Mouse (Mus musculus): ENCODE data around the gene Tigit. TPM values are rescaled to one million over a fixed set of nuclear protein-coding genes. Genes with fewer than 3 reads are reported as not detected.

The Tigit gene
- polyA plus RNA-seq, 1 experiment from 2014 or later: not detected

GRCm38 (mm10) chr16:43619277-43619676 is 44.7 kb downstream of the Tigit start:
- no peak overlapping the region for H3K4me2 ChIP-seq (ENCODE audit: low read length)
- no peak overlapping the region for H3K4me3 ChIP-seq (replicated peaks; ENCODE audit: low read depth, low read length)
- H3K27ac ChIP-seq: no peak overlapping the region
- H3K4me1 ChIP-seq (replicated peaks; ENCODE audit: insufficient read depth, low read length): peaks cover 14% of the 10 kb centered on the region; the same call in 1 of the 2 replicates
- H3K36me3 ChIP-seq (ENCODE audit: insufficient read depth, low read length): 0 out of 2 replicates have a peak, but pooled peaks cover 4% of the 10 kb centered on the region
- no peak for TF ChIP-seq CTCF (IDR thresholded peaks at IDR 0.05; ENCODE audit: low read depth)
- H3K9ac ChIP-seq (ENCODE audit: low read depth, low read length): no peak overlapping the region
- ATAC-seq (replicated peaks; ENCODE audit: low FRiP score, low read depth): peak; percentile 68; the same call in 1 of the 2 replicates
- DNase-seq (ENCODE audit: low spot score): peak; percentile 23
- 41% methylated on average over 6 of the region's 6 CpGs for WGBS
- no peaks in the 10 kb centered on the region for H3K9me3 ChIP-seq (replicated peaks; ENCODE audit: low read length)
- no peaks in the 10 kb centered on the region for H3K27me3 ChIP-seq (ENCODE audit: insufficient read depth, low read length)

GRCm38 (mm10) chr16:43618286-43618685 is 45.7 kb downstream of the Tigit start:
- H3K4me3 ChIP-seq (replicated peaks; ENCODE audit: low read depth, low read length): no peak overlapping the region
- no peak for ATAC-seq (replicated peaks; ENCODE audit: low FRiP score, low read depth)
- H3K36me3 ChIP-seq (ENCODE audit: insufficient read depth, low read length): 0 out of 2 replicates have a peak, but pooled peaks cover 4% of the 10 kb centered on the region
- no peak overlapping the region for H3K27ac ChIP-seq
- H3K4me1 ChIP-seq (replicated peaks; ENCODE audit: insufficient read depth, low read length): peaks cover 16% of the 10 kb centered on the region; the same call in 1 of the 2 replicates
- no peak overlapping the region for H3K4me2 ChIP-seq (ENCODE audit: low read length)
- TF ChIP-seq CTCF (IDR thresholded peaks at IDR 0.05; ENCODE audit: low read depth): no peak
- H3K9ac ChIP-seq (ENCODE audit: low read depth, low read length): no peak overlapping the region
- H3K9me3 ChIP-seq (replicated peaks; ENCODE audit: low read length): no peaks in the 10 kb centered on the region
- DNase-seq (ENCODE audit: low spot score): no peak
- no peaks in the 10 kb centered on the region for H3K27me3 ChIP-seq (ENCODE audit: insufficient read depth, low read length)
- WGBS: 93% methylated on average over 23 of the region's 23 CpGs

GRCm38 (mm10) chr16:43617346-43617745 is 46.6 kb downstream of the Tigit start:
- Histone ChIP-seq H3K4me3 (replicated peaks; ENCODE audit: low read depth, low read length) (no peak overlapping the region), H3K4me2 (ENCODE audit: low read length) (no peak overlapping the region), H3K9me3 (replicated peaks; ENCODE audit: low read length) (no peaks in the 10 kb centered on the region), H3K27me3 (ENCODE audit: insufficient read depth, low read length) (no peaks in the 10 kb centered on the region), H3K27ac (no peak overlapping the region), H3K36me3 (ENCODE audit: insufficient read depth, low read length) (0 out of 2 replicates have a peak, but pooled peaks cover 4% of the 10 kb centered on the region), H3K9ac (ENCODE audit: low read depth, low read length) (no peak overlapping the region), H3K4me1 (replicated peaks; ENCODE audit: insufficient read depth, low read length) (peaks cover 16% of the 10 kb centered on the region; the same call in 1 of the 2 replicates)
- ATAC-seq (replicated peaks; ENCODE audit: low FRiP score, low read depth) (no peak), DNase-seq (ENCODE audit: low spot score) (no peak)
- TF ChIP-seq CTCF (IDR thresholded peaks at IDR 0.05; ENCODE audit: low read depth): no peak
- WGBS: 91% methylated on average over 6 of the region's 6 CpGs

GRCm38 (mm10) chr16:43616348-43616747 is 47.6 kb downstream of the Tigit start:
- Histone ChIP-seq H3K4me2 (ENCODE audit: low read length) (no peak overlapping the region), H3K36me3 (ENCODE audit: insufficient read depth, low read length) (0 out of 2 replicates have a peak, but pooled peaks cover 4% of the 10 kb centered on the region), H3K27ac (no peak overlapping the region), H3K9me3 (replicated peaks; ENCODE audit: low read length) (no peaks in the 10 kb centered on the region), H3K4me1 (replicated peaks; ENCODE audit: insufficient read depth, low read length) (peaks cover 16% of the 10 kb centered on the region; the same call in 1 of the 2 replicates), H3K9ac (ENCODE audit: low read depth, low read length) (no peak overlapping the region), H3K4me3 (replicated peaks; ENCODE audit: low read depth, low read length) (no peak overlapping the region), H3K27me3 (ENCODE audit: insufficient read depth, low read length) (no peaks in the 10 kb centered on the region)
- no peak for TF ChIP-seq CTCF (IDR thresholded peaks at IDR 0.05; ENCODE audit: low read depth)
- ATAC-seq (replicated peaks; ENCODE audit: low FRiP score, low read depth): no peak
- DNase-seq (ENCODE audit: low spot score): no peak
- WGBS: 55% methylated on average over 4 of the region's 4 CpGs

- peaks cover 5% of the 10 kb centered on the region; the same call in 1 of the 2 replicates for H3K4me1 ChIP-seq (replicated peaks; ENCODE audit: insufficient read depth, low read length)
- H3K36me3 ChIP-seq (ENCODE audit: insufficient read depth, low read length): peaks cover 17% of the 10 kb centered on the region
- WGBS: 96% methylated on average over 10 of the region's 10 CpGs
- no peaks in the 10 kb centered on the region for H3K9me3 ChIP-seq (replicated peaks; ENCODE audit: low read length)
- no peak for TF ChIP-seq CTCF (IDR thresholded peaks at IDR 0.05; ENCODE audit: low read depth)
- H3K4me2 ChIP-seq (ENCODE audit: low read length): no peak overlapping the region
- ATAC-seq (replicated peaks; ENCODE audit: low FRiP score, low read depth) (no peak), DNase-seq (ENCODE audit: low spot score) (no peak)
- no peak overlapping the region for H3K27ac ChIP-seq
- no peak overlapping the region for H3K4me3 ChIP-seq (replicated peaks; ENCODE audit: low read depth, low read length)
- no peak overlapping the region for H3K9ac ChIP-seq (ENCODE audit: low read depth, low read length)
- H3K27me3 ChIP-seq (ENCODE audit: insufficient read depth, low read length): no peaks in the 10 kb centered on the region
Observed at GRCm38 (mm10) chr16:43610375-43610774, 53.6 kb downstream of the Tigit start.

GRCm38 (mm10) chr16:43608066-43608465 is 55.9 kb downstream of the Tigit start:
- no peak overlapping the region for H3K4me3 ChIP-seq (replicated peaks; ENCODE audit: low read depth, low read length)
- no peak for TF ChIP-seq CTCF (IDR thresholded peaks at IDR 0.05; ENCODE audit: low read depth)
- H3K4me2 ChIP-seq (ENCODE audit: low read length): no peak overlapping the region
- no peaks in the 10 kb centered on the region for H3K4me1 ChIP-seq (replicated peaks; ENCODE audit: insufficient read depth, low read length)
- H3K9ac ChIP-seq (ENCODE audit: low read depth, low read length): no peak overlapping the region
- H3K36me3 ChIP-seq (ENCODE audit: insufficient read depth, low read length): peaks cover 17% of the 10 kb centered on the region
- ATAC-seq (replicated peaks; ENCODE audit: low FRiP score, low read depth) (no peak), DNase-seq (ENCODE audit: low spot score) (no peak)
- H3K9me3 ChIP-seq (replicated peaks; ENCODE audit: low read length): no peaks in the 10 kb centered on the region
- no peak overlapping the region for H3K27ac ChIP-seq
- no peaks in the 10 kb centered on the region for H3K27me3 ChIP-seq (ENCODE audit: insufficient read depth, low read length)

- H3K4me3 ChIP-seq (replicated peaks; ENCODE audit: low read depth, low read length): no peak overlapping the region
- TF ChIP-seq CTCF (IDR thresholded peaks at IDR 0.05; ENCODE audit: low read depth): no peak
- no peak for ATAC-seq (replicated peaks; ENCODE audit: low FRiP score, low read depth)
- H3K4me2 ChIP-seq (ENCODE audit: low read length): no peak overlapping the region
- no peaks in the 10 kb centered on the region for H3K27me3 ChIP-seq (ENCODE audit: insufficient read depth, low read length)
- H3K27ac ChIP-seq: no peak overlapping the region
- no peak for DNase-seq (ENCODE audit: low spot score)
- H3K36me3 ChIP-seq (ENCODE audit: insufficient read depth, low read length): peaks cover 17% of the 10 kb centered on the region
- H3K9me3 ChIP-seq (replicated peaks; ENCODE audit: low read length): no peaks in the 10 kb centered on the region
- no peak overlapping the region for H3K9ac ChIP-seq (ENCODE audit: low read depth, low read length)
- H3K4me1 ChIP-seq (replicated peaks; ENCODE audit: insufficient read depth, low read length): no peaks in the 10 kb centered on the region
Observed at GRCm38 (mm10) chr16:43607086-43607485, 56.9 kb downstream of the Tigit start.

All from kidney, postnatal 0 days (tissue).